Mouse (Mus musculus): ENCODE results near the gene 4930404H24Rik.

- TF ChIP-seq CTCF (IDR thresholded peaks at IDR 0.05; ENCODE audit: borderline replicate concordance, insufficient read depth, low read depth, low read length) (no peak), POLR2A (IDR thresholded peaks at IDR 0.05; ENCODE audit: borderline replicate concordance, insufficient read depth, low read length) (no peak)
These were observed 23.3 kb upstream of the 4930404H24Rik start for GRCm38 (mm10) chr2:153469317-153469716.
